Mouse (Mus musculus) liver, embryonic 15.5 days (tissue): ENCODE results near the gene H2-Ab1. TPM values are rescaled to one million over a fixed set of nuclear protein-coding genes. Genes with fewer than 3 reads are reported as not detected.
A peak's percentile ranks its signal among the peaks of the same experiment; 100 is the strongest.
"Not testable (repeated sequence)": the region's sequence is repeated elsewhere in the genome, so short reads cannot be mapped to it uniquely, and the experiment has no call there.

Experiments used
- ATAC-seq: fragments of 200-750 bp; cut with Nextera tagmentation; 2 replicates; pipeline ENCODE4 v1.8.0; 2017; ENCODE audit warnings: moderate number of reproducible peaks, mild to moderate bottlenecking, moderate library complexity; ENCODE audit not compliant: insufficient read depth
- H3K27ac ChIP-seq: fragments of 300-500 bp; sonication (generic); replicated peaks from 2 replicates; pipeline ENCODE4 v1.5.1; 2015; ENCODE audit warnings: mild to moderate bottlenecking, inconsistent platforms
- H3K27me3 ChIP-seq: fragments of 300-500 bp; sonication (generic); 2 replicates; pipeline ENCODE4 v1.6.1; 2015; ENCODE audit warnings: mild to moderate bottlenecking, inconsistent platforms
- H3K36me3 ChIP-seq: fragments of 300-500 bp; sonication (generic); replicated peaks from 2 replicates; pipeline ENCODE4 v1.6.1; 2015; ENCODE audit warnings: moderate library complexity, mild to moderate bottlenecking, inconsistent platforms
- H3K4me1 ChIP-seq: fragments of 300-500 bp; sonication (generic); replicated peaks from 2 replicates; pipeline ENCODE4 v1.6.1; 2015; ENCODE audit warnings: inconsistent platforms
- H3K4me2 ChIP-seq: fragments of 300-500 bp; sonication (generic); 2 replicates; pipeline ENCODE4 v1.6.1; 2015; ENCODE audit warnings: moderate library complexity, mild to moderate bottlenecking, inconsistent platforms
- H3K4me3 ChIP-seq: fragments of 300-500 bp; sonication (generic); replicated peaks from 2 replicates; pipeline ENCODE4 v1.5.1; 2015; ENCODE audit warnings: mild to moderate bottlenecking, inconsistent platforms
- H3K9ac ChIP-seq: fragments of 300-500 bp; sonication (generic); 2 replicates; pipeline ENCODE4 v1.6.1; 2015; ENCODE audit warnings: moderate library complexity, mild to moderate bottlenecking, inconsistent platforms
- H3K9me3 ChIP-seq: fragments of 300-500 bp; sonication (generic); replicated peaks from 2 replicates; pipeline ENCODE4 v1.6.1; 2016; ENCODE audit warnings: inconsistent platforms
- WGBS: fragments of 180-500 bp; shearing (Covaris S2); methylation state at CpG from one replicate; pipeline ENCODE4 v1.1.7; 2015; ENCODE audit warnings: mixed read lengths; ENCODE audit not compliant: insufficient replicate concordance; 5-methylcytosine and 5-hydroxymethylcytosine counted together
- polyA plus RNA-seq: library from polyadenylated mRNA; unstranded; fragments of >200 nt; fragmentation: Nextera tagmentation; extraction: Ambion mirVana; gene quantifications from 2 replicates; pipeline ENCODE4 v1.2.1, GENCODE M21; 2015

The H2-Ab1 gene
- polyA plus RNA-seq, 1 experiment from 2014 or later, result 6.6 TPM

DNA sequence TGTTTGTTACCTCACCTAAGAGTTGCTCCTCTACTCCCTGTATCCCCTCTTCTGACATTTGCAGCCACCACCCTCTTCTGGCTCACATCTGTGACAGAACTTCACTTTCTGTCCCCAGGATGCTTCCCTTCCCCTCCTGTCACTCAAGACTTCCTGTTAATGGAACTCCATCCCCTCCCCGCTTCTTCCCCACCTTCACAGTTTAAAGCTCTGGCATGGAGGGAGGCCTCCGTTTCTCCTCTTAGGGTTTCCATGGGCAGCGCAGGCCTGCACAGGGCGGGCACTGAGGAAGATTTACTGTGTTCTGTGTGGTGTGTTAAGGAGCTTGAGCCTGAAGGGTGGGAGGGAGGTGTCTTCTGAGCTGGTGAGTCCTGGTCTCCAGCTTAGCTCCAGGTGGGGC is 50.7 kb downstream of the H2-Ab1 start:
- H3K27me3 ChIP-seq, result peaks cover 6% of the 10 kb centered on the region; the same call in 1 of the 2 replicates
- no peak overlapping the region for H3K27ac ChIP-seq
- no peak for ATAC-seq
- WGBS, result 36% methylated on average over 4 of the region's 4 CpGs
- no peak overlapping the region for H3K4me2 ChIP-seq
- no peaks in the 10 kb centered on the region for H3K9me3 ChIP-seq
- H3K4me1 ChIP-seq, result peaks cover 5% of the 10 kb centered on the region; the same call in 1 of the 2 replicates
- no peak overlapping the region for H3K4me3 ChIP-seq
- no peaks in the 10 kb centered on the region for H3K36me3 ChIP-seq
- H3K9ac ChIP-seq, result no peak overlapping the region

DNA sequence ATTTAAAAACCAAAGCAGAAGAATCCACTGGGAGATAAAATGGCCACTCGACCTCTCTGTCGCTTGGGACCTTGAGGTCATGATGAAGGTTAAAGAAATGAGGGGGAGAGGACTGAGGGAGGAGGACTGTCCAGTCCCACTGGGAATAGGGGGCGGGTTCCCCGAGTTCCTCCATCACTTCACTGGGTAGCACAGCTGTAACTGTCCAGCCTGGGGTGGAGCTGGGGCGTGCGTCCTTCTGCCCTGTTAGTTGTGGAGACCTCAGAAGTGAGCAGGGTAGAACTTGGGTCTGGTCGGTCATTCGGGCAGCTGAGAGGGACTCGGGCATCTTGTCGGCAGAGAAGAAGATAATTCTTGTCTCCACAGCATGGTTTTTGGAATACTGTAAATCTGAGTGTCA is 51.7 kb downstream of the H2-Ab1 start:
- Histone ChIP-seq H3K9ac (peak overlapping the region; percentile 37; the same call in 1 of the 2 replicates), H3K4me3 (peak overlapping the region; percentile 57), H3K36me3 (no peaks in the 10 kb centered on the region), H3K4me2 (peak overlapping the region; percentile 71), H3K9me3 (no peaks in the 10 kb centered on the region), H3K27me3 (peaks cover 6% of the 10 kb centered on the region; the same call in 1 of the 2 replicates), H3K27ac (no peak overlapping the region), H3K4me1 (peaks cover 5% of the 10 kb centered on the region; the same call in 1 of the 2 replicates)
- 23% methylated on average over 10 of the region's 10 CpGs for WGBS
- no peak for ATAC-seq

DNA sequence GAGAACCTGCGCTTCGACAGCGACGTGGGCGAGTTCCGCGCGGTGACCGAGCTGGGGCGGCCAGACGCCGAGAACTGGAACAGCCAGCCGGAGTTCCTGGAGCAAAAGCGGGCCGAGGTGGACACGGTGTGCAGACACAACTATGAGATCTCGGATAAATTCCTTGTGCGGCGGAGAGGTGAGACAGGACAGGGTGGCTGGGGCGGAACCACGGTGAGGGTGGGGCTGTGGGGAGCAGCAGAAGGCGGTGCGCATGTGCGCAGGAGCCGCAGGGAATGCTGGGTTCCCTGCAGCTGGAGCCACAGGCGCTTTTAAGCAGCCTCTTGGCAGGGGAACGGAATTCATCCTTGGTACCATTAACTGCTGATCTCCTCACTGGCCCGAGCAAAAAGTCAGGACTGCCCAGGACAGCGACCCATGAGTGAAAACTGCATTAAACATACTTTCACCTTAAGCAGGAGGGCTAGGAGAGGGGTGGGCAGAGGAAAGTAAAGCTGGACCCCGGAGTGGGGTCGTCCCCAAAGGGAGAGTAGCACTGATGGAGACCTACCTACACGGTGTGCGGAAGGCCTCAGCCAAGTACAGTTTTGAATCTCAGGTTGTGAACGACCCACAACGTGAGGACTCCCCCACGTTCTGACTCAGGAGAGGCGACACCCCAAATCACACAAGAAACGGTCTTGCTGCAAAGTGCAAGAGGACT is 52.3 kb downstream of the H2-Ab1 start:
- Histone ChIP-seq H3K9ac (peak overlapping the region; percentile 37; the same call in 1 of the 2 replicates), H3K27me3 (peaks cover 6% of the 10 kb centered on the region; the same call in 1 of the 2 replicates), H3K9me3 (no peaks in the 10 kb centered on the region), H3K4me2 (peak overlapping the region; percentile 71), H3K36me3 (no peaks in the 10 kb centered on the region), H3K4me3 (peak overlapping the region; percentile 57), H3K4me1 (peaks cover 5% of the 10 kb centered on the region; the same call in 1 of the 2 replicates), H3K27ac (no peak overlapping the region)
- WGBS, result 30% methylated on average over 38 of the region's 38 CpGs
- ATAC-seq, result peak; percentile 47; the same call in 1 of the 2 replicates

DNA sequence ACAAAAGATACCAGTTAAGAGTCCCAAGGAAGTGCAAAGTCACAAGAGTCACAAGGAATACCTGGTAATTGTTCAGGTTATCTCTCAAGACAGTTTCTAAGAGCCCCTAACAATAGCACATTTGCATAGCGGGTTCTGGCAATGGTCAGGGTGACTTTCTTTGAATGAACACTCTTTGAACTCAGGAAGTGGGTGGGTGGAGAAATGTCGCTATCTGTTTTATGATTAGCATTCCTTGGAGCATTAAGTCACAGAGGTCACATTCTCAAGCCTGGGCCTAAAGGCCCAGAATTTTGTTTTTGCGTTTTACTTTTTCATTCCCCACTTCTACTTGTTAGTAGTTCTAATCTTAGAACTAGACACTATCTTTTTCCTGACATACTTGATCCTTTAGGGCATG is 53.0 kb downstream of the H2-Ab1 start:
- ATAC-seq, H3K9me3 ChIP-seq, H3K36me3 ChIP-seq, H3K27ac ChIP-seq, H3K4me2 ChIP-seq, H3K4me3 ChIP-seq, H3K9ac ChIP-seq, H3K4me1 ChIP-seq, H3K27me3 ChIP-seq: not testable (repeated sequence)
- 57% methylated on average over 3 of the region's 3 CpGs for WGBS

DNA sequence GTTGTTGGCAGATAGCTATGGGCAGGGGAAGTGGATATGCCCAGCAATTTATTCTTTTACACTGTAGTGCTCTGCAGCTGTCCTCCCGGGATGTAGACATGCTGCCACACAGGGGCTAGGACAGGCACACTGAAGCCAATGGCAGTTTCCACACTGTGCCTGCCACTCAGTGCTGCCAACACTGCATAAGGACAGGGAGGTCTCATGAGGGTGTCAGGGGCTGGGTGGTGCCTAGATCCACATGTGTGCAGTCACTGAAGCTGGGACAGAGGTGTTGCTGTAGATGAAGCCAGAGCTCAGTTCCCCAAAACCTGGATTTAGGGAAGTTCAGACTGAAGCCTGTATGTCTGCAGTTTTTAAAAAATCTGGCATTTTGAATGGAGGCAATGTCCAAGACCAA is 54.7 kb downstream of the H2-Ab1 start:
- H3K9ac ChIP-seq, result no peak overlapping the region
- H3K27me3 ChIP-seq, result peaks cover 6% of the 10 kb centered on the region; the same call in 1 of the 2 replicates
- 46% methylated on average over 1 of the region's 1 CpGs for WGBS
- H3K4me2 ChIP-seq, result no peak overlapping the region
- no peak for ATAC-seq
- H3K27ac ChIP-seq, result no peak overlapping the region
- H3K9me3 ChIP-seq, result no peaks in the 10 kb centered on the region
- peaks cover 5% of the 10 kb centered on the region; the same call in 1 of the 2 replicates for H3K4me1 ChIP-seq
- H3K36me3 ChIP-seq, result no peaks in the 10 kb centered on the region
- H3K4me3 ChIP-seq, result no peak overlapping the region

DNA sequence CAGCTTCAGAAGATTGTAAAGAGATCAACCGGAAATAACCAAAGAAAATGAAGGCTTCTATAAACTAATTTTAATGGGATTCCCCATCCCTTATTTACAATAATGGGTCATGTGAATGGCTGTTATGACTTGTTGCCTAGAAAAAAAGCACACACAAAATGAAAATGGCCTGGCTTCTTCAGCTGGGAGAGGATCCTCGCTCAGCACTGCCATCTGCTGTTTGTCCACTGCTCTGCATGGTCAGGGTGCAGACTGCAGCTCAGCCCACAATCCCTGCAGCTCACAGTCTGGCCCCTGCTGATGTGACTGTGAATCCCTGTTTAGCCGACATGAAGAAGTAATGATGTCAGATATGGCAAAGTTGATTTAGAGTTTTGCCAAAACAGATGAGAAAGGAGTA is 55.9 kb downstream of the H2-Ab1 start:
- Histone ChIP-seq H3K4me1 (peaks cover 5% of the 10 kb centered on the region; the same call in 1 of the 2 replicates), H3K4me3 (no peak overlapping the region), H3K9ac (no peak overlapping the region), H3K4me2 (no peak overlapping the region), H3K36me3 (no peaks in the 10 kb centered on the region), H3K27ac (no peak overlapping the region), H3K9me3 (no peaks in the 10 kb centered on the region), H3K27me3 (peaks cover 3% of the 10 kb centered on the region; the same call in 1 of the 2 replicates)
- WGBS, result 26% methylated on average over 3 of the region's 3 CpGs
- ATAC-seq, result no peak

DNA sequence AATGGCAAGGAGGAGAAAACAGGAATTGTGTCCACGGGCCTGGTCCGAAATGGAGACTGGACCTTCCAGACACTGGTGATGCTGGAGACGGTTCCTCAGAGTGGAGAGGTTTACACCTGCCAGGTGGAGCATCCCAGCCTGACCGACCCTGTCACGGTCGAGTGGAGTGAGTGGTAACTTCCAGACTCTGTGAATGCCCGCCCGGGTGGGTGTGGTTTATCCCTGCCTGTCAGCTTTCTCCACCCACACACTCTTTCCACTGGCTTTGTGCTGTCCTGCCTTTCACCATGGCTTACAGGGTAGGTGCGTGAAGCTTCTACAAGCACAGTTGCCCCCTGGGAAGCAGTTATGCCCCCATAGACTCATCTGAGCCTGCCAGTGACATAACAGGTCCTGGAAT is 56.8 kb downstream of the H2-Ab1 start:
- H3K9ac ChIP-seq, result no peak overlapping the region
- no peak overlapping the region for H3K27ac ChIP-seq

DNA sequence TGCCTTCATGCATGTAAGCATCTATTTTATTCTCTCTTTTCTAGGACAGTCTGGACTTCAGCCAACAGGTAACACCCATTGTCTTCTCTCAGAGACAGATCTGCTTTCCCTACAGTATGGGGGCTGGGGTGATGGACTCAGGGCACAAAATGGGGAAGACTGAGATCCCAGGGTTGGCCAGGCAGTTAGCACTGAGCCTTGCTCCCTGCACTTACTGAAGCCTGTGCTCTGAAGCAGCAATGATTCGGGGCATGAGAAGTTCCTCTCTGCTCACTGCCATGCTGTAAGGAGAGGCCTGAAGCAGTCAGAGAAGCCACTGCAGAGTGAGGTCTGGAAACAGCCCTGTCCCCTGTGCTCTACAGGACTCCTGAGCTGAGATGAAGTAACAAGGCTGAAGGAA is 58.0 kb downstream of the H2-Ab1 start:
- no peaks in the 10 kb centered on the region for H3K27me3 ChIP-seq
- no peak for ATAC-seq
- H3K4me1 ChIP-seq, result no peaks in the 10 kb centered on the region
- no peaks in the 10 kb centered on the region for H3K9me3 ChIP-seq
- 41% methylated on average over 1 of the region's 1 CpGs for WGBS
- no peaks in the 10 kb centered on the region for H3K36me3 ChIP-seq
- no peak overlapping the region for H3K9ac ChIP-seq
- no peak overlapping the region for H3K4me3 ChIP-seq
- no peak overlapping the region for H3K27ac ChIP-seq
- no peak overlapping the region for H3K4me2 ChIP-seq

More for the DNA sequence above, 56.8 kb downstream of the H2-Ab1 start:
- no peak overlapping the region for H3K4me2 ChIP-seq
- H3K4me3 ChIP-seq, result no peak overlapping the region
- H3K9me3 ChIP-seq, result no peaks in the 10 kb centered on the region
- peaks cover 3% of the 10 kb centered on the region; the same call in 1 of the 2 replicates for H3K4me1 ChIP-seq
- WGBS, result 60% methylated on average over 9 of the region's 9 CpGs
- no peaks in the 10 kb centered on the region for H3K36me3 ChIP-seq
- 0 out of 2 replicates have a peak, but pooled peaks cover under 1% of the 10 kb centered on the region for H3K27me3 ChIP-seq
- no peak for ATAC-seq

DNA sequence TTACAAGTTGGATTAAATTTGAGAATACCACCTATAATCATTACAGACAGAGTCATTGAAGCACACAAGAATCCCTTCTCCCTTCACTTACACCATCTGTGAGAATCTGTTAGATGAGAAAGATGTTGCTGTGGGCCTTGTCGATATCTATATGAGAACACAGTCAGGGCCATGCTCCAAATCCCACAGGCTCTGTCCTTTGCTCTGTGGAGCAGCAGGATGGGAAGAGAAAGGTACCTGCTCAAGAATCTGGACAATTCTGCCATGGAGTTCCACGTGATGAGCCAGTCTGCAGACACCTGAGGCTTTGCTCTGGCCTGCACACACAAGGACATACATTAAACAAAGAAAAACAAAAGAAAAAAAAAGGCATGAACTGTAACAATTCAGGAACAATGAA is 59.2 kb downstream of the H2-Ab1 start:
- Histone ChIP-seq H3K27me3 (no peaks in the 10 kb centered on the region), H3K4me2 (no peak overlapping the region), H3K27ac (no peak overlapping the region), H3K4me3 (no peak overlapping the region), H3K4me1 (no peaks in the 10 kb centered on the region), H3K9me3 (no peaks in the 10 kb centered on the region), H3K36me3 (no peaks in the 10 kb centered on the region), H3K9ac (no peak overlapping the region)
- 48% methylated on average over 2 of the region's 2 CpGs for WGBS
- no peak for ATAC-seq

DNA sequence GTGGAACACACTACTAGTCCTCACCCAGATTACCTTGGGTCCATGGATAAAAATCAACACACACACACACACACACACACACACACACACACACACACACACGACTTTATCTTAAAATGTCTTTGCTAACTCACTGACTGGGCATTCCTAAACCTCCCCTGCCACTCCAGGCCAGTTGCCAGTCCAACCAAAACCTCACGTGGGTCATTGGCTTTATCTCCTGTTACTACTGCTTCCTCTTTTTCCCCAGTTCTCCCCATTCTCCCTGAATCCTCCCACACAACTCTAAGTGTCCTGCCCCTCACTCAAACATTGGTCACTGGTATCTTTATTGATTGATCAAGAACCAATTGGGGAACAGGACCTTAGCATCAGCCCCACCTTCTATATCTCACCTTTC is 59.8 kb downstream of the H2-Ab1 start:
- no peak overlapping the region for H3K9ac ChIP-seq
- WGBS, result 16% methylated on average over 2 of the region's 2 CpGs
- ATAC-seq, result no peak
- H3K27me3 ChIP-seq, result no peaks in the 10 kb centered on the region
- H3K27ac ChIP-seq, result no peak overlapping the region
- H3K4me3 ChIP-seq, result no peak overlapping the region
- H3K4me2 ChIP-seq, result no peak overlapping the region
- H3K36me3 ChIP-seq, result no peaks in the 10 kb centered on the region
- H3K9me3 ChIP-seq, result no peaks in the 10 kb centered on the region
- H3K4me1 ChIP-seq, result no peaks in the 10 kb centered on the region
